Mouse (Mus musculus): ENCODE measurements at regions not wholly inside any gene's neighbourhood (a gene's known extent, or its start where the extent isn't known, plus 50 kb on each side); places are given as distances from the start of the nearest gene placed in this dataset.
"Not testable (repeated sequence)": the region's sequence is repeated elsewhere in the genome, so short reads cannot be mapped to it uniquely, and the experiment has no call there.

- 97% methylated on average over 4 of the region's 4 CpGs for WGBS
- not testable (repeated sequence) for H3K27me3 ChIP-seq (ENCODE audit: insufficient read depth, low read length); H3K36me3 ChIP-seq (ENCODE audit: insufficient read depth, low read length); H3K9ac ChIP-seq (replicated peaks; ENCODE audit: low read length); H3K4me1 ChIP-seq (ENCODE audit: insufficient read depth, low read length); H3K9me3 ChIP-seq (ENCODE audit: low read length); H3K27ac ChIP-seq; ATAC-seq; H3K4me3 ChIP-seq (ENCODE audit: low read length); H3K4me2 ChIP-seq (ENCODE audit: low read depth, low read length); DNase-seq (ENCODE audit: low spot score)
Observed at GRCm38 (mm10) chr3:72552597-72552996, 415.1 kb downstream of the Sis start.

- 86% methylated on average over 4 of the region's 4 CpGs for WGBS
- Histone ChIP-seq H3K9ac (replicated peaks; ENCODE audit: low read length) (no peak overlapping the region), H3K36me3 (ENCODE audit: insufficient read depth, low read length) (no peaks in the 10 kb centered on the region), H3K27ac (no peak overlapping the region), H3K27me3 (ENCODE audit: insufficient read depth, low read length) (no peaks in the 10 kb centered on the region), H3K4me3 (ENCODE audit: low read length) (no peak overlapping the region), H3K4me2 (ENCODE audit: low read depth, low read length) (no peak overlapping the region), H3K4me1 (ENCODE audit: insufficient read depth, low read length) (no peaks in the 10 kb centered on the region), H3K9me3 (ENCODE audit: low read length) (no peaks in the 10 kb centered on the region; the same call in 1 of the 2 replicates)
- DNase-seq (ENCODE audit: low spot score) (no peak), ATAC-seq (no peak)
- no peak for TF ChIP-seq CTCF (IDR thresholded peaks at IDR 0.05; ENCODE audit: low read depth)
Observed at GRCm38 (mm10) chr3:72534010-72534409, 433.7 kb downstream of the Sis start.

- H3K36me3 ChIP-seq (ENCODE audit: insufficient read depth, low read length); ATAC-seq; H3K4me2 ChIP-seq (ENCODE audit: low read depth, low read length); H3K4me3 ChIP-seq (ENCODE audit: low read length); H3K9me3 ChIP-seq (ENCODE audit: low read length); H3K4me1 ChIP-seq (ENCODE audit: insufficient read depth, low read length); DNase-seq (ENCODE audit: low spot score); H3K27me3 ChIP-seq (ENCODE audit: insufficient read depth, low read length); H3K9ac ChIP-seq (replicated peaks; ENCODE audit: low read length); H3K27ac ChIP-seq: not testable (repeated sequence)
- 89% methylated on average over 1 of the region's 1 CpGs for WGBS
Observed at GRCm38 (mm10) chr3:72525771-72526170, 441.9 kb downstream of the Sis start.

- H3K4me3 ChIP-seq (ENCODE audit: low read length); H3K4me1 ChIP-seq (ENCODE audit: insufficient read depth, low read length); H3K36me3 ChIP-seq (ENCODE audit: insufficient read depth, low read length); DNase-seq (ENCODE audit: low spot score); ATAC-seq; H3K27me3 ChIP-seq (ENCODE audit: insufficient read depth, low read length); H3K4me2 ChIP-seq (ENCODE audit: low read depth, low read length); H3K9me3 ChIP-seq (ENCODE audit: low read length); H3K27ac ChIP-seq; H3K9ac ChIP-seq (replicated peaks; ENCODE audit: low read length): not testable (repeated sequence)
- WGBS: 90% methylated on average over 3 of the region's 3 CpGs
Observed at GRCm38 (mm10) chr3:72517846-72518245, 449.8 kb downstream of the Sis start.

- Histone ChIP-seq H3K4me2 (ENCODE audit: low read depth, low read length) (no peak overlapping the region), H3K4me1 (ENCODE audit: insufficient read depth, low read length) (no peaks in the 10 kb centered on the region)
Observed at GRCm38 (mm10) chr3:72504281-72504680, 463.4 kb downstream of the Sis start.

GRCm38 (mm10) chr3:72501754-72502153 lies 465.9 kb downstream of the Sis start:
- Histone ChIP-seq H3K4me2 (ENCODE audit: low read depth, low read length) (no peak overlapping the region), H3K27me3 (ENCODE audit: insufficient read depth, low read length) (no peaks in the 10 kb centered on the region), H3K9ac (replicated peaks; ENCODE audit: low read length) (no peak overlapping the region), H3K9me3 (ENCODE audit: low read length) (no peaks in the 10 kb centered on the region), H3K4me3 (ENCODE audit: low read length) (no peak overlapping the region), H3K36me3 (ENCODE audit: insufficient read depth, low read length) (no peaks in the 10 kb centered on the region), H3K4me1 (ENCODE audit: insufficient read depth, low read length) (no peaks in the 10 kb centered on the region), H3K27ac (no peak overlapping the region)
- ATAC-seq: no peak
- WGBS: 88% methylated on average over 2 of the region's 2 CpGs
- no peak for DNase-seq (ENCODE audit: low spot score)
- TF ChIP-seq CTCF (IDR thresholded peaks at IDR 0.05; ENCODE audit: low read depth): no peak

More at GRCm38 (mm10) chr3:72504281-72504680, 463.4 kb downstream of the Sis start:
- 54% methylated on average over 4 of the region's 4 CpGs for WGBS
- no peak for TF ChIP-seq CTCF (IDR thresholded peaks at IDR 0.05; ENCODE audit: low read depth)
- Histone ChIP-seq H3K27me3 (ENCODE audit: insufficient read depth, low read length) (no peaks in the 10 kb centered on the region), H3K9ac (replicated peaks; ENCODE audit: low read length) (no peak overlapping the region), H3K4me3 (ENCODE audit: low read length) (no peak overlapping the region), H3K27ac (no peak overlapping the region), H3K36me3 (ENCODE audit: insufficient read depth, low read length) (no peaks in the 10 kb centered on the region), H3K9me3 (ENCODE audit: low read length) (no peaks in the 10 kb centered on the region)
- ATAC-seq (no peak), DNase-seq (ENCODE audit: low spot score) (peak; percentile 10)

GRCm38 (mm10) chr3:72455326-72455725 lies 512.3 kb downstream of the Sis start:
- ATAC-seq (no peak), DNase-seq (ENCODE audit: low spot score) (peak; percentile 49)
- 22% methylated on average over 1 of the region's 1 CpGs for WGBS
- H3K9me3 ChIP-seq (ENCODE audit: low read length): no peaks in the 10 kb centered on the region
- H3K4me3 ChIP-seq (ENCODE audit: low read length): no peak overlapping the region
- H3K36me3 ChIP-seq (ENCODE audit: insufficient read depth, low read length): no peaks in the 10 kb centered on the region
- no peak overlapping the region for H3K27ac ChIP-seq
- no peaks in the 10 kb centered on the region for H3K27me3 ChIP-seq (ENCODE audit: insufficient read depth, low read length)
- H3K4me2 ChIP-seq (ENCODE audit: low read depth, low read length): no peak overlapping the region
- TF ChIP-seq CTCF (IDR thresholded peaks at IDR 0.05; ENCODE audit: low read depth): no peak
- H3K4me1 ChIP-seq (ENCODE audit: insufficient read depth, low read length): no peaks in the 10 kb centered on the region
- no peak overlapping the region for H3K9ac ChIP-seq (replicated peaks; ENCODE audit: low read length)

Data from hindbrain, postnatal 0 days (tissue).